Mouse (Mus musculus): ENCODE results near the gene Mtch1. TPM values are rescaled to one million over a fixed set of nuclear protein-coding genes. Genes with fewer than 3 reads are reported as not detected.

Mtch1 gene
- polyA plus RNA-seq, 1 experiment from 2014 or later, result 31.7 TPM

- Histone ChIP-seq H3K9me3 (ENCODE audit: control insufficient read depth, low read length) (no peaks in the 10 kb centered on the region), H3K27ac (ENCODE audit: low read length) (no peak overlapping the region)
- ATAC-seq, result no peak
These were observed 43.2 kb downstream of the Mtch1 start for GRCm38 (mm10) chr17:29304376-29305057.

DNA sequence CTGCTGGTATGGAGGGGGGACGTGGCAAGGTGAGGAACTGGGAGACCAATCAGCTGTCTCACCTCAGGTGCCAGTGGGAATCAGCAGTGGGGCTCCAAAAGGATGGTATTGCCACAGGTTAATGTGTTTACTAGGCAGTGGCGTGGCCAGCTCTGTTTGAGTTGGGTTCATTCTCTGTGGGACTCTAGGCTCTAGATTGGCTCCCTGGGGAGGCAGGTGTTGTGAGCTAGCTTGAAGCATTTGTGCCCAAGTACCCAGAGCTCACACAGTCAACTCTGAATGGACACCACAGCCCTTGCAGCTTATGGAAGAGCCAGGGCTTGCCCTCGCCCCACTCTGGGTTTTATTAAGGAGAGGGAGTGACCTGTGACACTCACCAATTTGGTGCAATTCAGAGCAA is 43.9 kb downstream of the Mtch1 start:
- Histone ChIP-seq H3K4me1 (ENCODE audit: control insufficient read depth, insufficient read depth, low read length) (peaks cover 12% of the 10 kb centered on the region), H3K36me3 (ENCODE audit: control insufficient read depth, insufficient read depth, low read length) (peaks cover 9% of the 10 kb centered on the region; the same call in 1 of the 2 replicates)

More at GRCm38 (mm10) chr17:29304376-29305057, 43.2 kb downstream of the Mtch1 start:
- peaks cover 8% of the 10 kb centered on the region; the same call in 1 of the 2 replicates for H3K36me3 ChIP-seq (ENCODE audit: control insufficient read depth, insufficient read depth, low read length)
- H3K9ac ChIP-seq (ENCODE audit: low read depth, low read length), result no peak overlapping the region
- 49% methylated on average over 13 of the region's 13 CpGs for WGBS
- peaks cover 12% of the 10 kb centered on the region for H3K4me1 ChIP-seq (ENCODE audit: control insufficient read depth, insufficient read depth, low read length)
- H3K4me3 ChIP-seq (ENCODE audit: low read length), result no peak overlapping the region
- no peak overlapping the region for H3K4me2 ChIP-seq (ENCODE audit: low read depth, low read length)
- no peaks in the 10 kb centered on the region for H3K27me3 ChIP-seq (replicated peaks; ENCODE audit: control insufficient read depth, insufficient read depth, low read length)

GRCm38 (mm10) chr17:29303087-29303486 is 44.6 kb downstream of the Mtch1 start:
- ATAC-seq, result no peak
- 69% methylated on average over 3 of the region's 3 CpGs for WGBS
- peaks cover 12% of the 10 kb centered on the region for H3K4me1 ChIP-seq (ENCODE audit: control insufficient read depth, insufficient read depth, low read length)
- H3K4me3 ChIP-seq (ENCODE audit: low read length), result no peak overlapping the region
- H3K36me3 ChIP-seq (ENCODE audit: control insufficient read depth, insufficient read depth, low read length), result peaks cover 9% of the 10 kb centered on the region; the same call in 1 of the 2 replicates
- no peaks in the 10 kb centered on the region for H3K9me3 ChIP-seq (ENCODE audit: control insufficient read depth, low read length)
- no peak overlapping the region for H3K27ac ChIP-seq (ENCODE audit: low read length)
- no peaks in the 10 kb centered on the region for H3K27me3 ChIP-seq (replicated peaks; ENCODE audit: control insufficient read depth, insufficient read depth, low read length)
- no peak overlapping the region for H3K4me2 ChIP-seq (ENCODE audit: low read depth, low read length)
- H3K9ac ChIP-seq (ENCODE audit: low read depth, low read length), result no peak overlapping the region

More for the DNA sequence above, 43.9 kb downstream of the Mtch1 start:
- no peak for ATAC-seq
- Histone ChIP-seq H3K27ac (ENCODE audit: low read length) (no peak overlapping the region), H3K27me3 (replicated peaks; ENCODE audit: control insufficient read depth, insufficient read depth, low read length) (no peaks in the 10 kb centered on the region), H3K9me3 (ENCODE audit: control insufficient read depth, low read length) (no peaks in the 10 kb centered on the region), H3K4me2 (ENCODE audit: low read depth, low read length) (no peak overlapping the region), H3K4me3 (ENCODE audit: low read length) (no peak overlapping the region), H3K9ac (ENCODE audit: low read depth, low read length) (no peak overlapping the region)
- 78% methylated on average over 3 of the region's 3 CpGs for WGBS

DNA sequence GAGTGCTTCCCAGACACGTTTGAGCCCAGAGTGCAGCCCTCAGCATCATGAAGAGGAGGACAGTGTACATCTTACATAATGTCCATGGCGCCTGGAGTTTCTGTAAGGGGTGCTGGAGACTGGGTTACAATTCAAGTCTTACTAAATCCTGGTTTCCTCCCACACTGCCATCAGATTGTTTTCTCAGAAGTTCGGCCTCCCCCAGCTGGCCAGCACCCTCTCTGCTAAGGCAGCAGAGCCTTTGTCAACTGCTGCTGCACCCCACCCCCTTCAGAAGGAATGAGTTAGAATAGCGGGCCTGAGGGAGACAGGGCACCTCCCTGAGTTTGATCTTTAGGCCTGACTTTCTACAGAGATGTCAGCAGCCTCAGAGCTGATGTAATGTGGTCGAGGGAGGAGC is 45.6 kb downstream of the Mtch1 start:
- Histone ChIP-seq H3K4me2 (ENCODE audit: low read depth, low read length) (no peak overlapping the region), H3K27me3 (replicated peaks; ENCODE audit: control insufficient read depth, insufficient read depth, low read length) (no peaks in the 10 kb centered on the region), H3K9ac (ENCODE audit: low read depth, low read length) (no peak overlapping the region), H3K36me3 (ENCODE audit: control insufficient read depth, insufficient read depth, low read length) (peaks cover 9% of the 10 kb centered on the region; the same call in 1 of the 2 replicates), H3K27ac (ENCODE audit: low read length) (no peak overlapping the region), H3K9me3 (ENCODE audit: control insufficient read depth, low read length) (no peaks in the 10 kb centered on the region), H3K4me1 (ENCODE audit: control insufficient read depth, insufficient read depth, low read length) (peaks cover 14% of the 10 kb centered on the region), H3K4me3 (ENCODE audit: low read length) (no peak overlapping the region)
- 73% methylated on average over 5 of the region's 5 CpGs for WGBS
- no peak for ATAC-seq

GRCm38 (mm10) chr17:29301421-29301820 is 46.3 kb downstream of the Mtch1 start:
- Histone ChIP-seq H3K27ac (ENCODE audit: low read length) (no peak overlapping the region), H3K4me2 (ENCODE audit: low read depth, low read length) (no peak overlapping the region), H3K9ac (ENCODE audit: low read depth, low read length) (no peak overlapping the region), H3K4me1 (ENCODE audit: control insufficient read depth, insufficient read depth, low read length) (peaks cover 15% of the 10 kb centered on the region), H3K9me3 (ENCODE audit: control insufficient read depth, low read length) (no peaks in the 10 kb centered on the region), H3K27me3 (replicated peaks; ENCODE audit: control insufficient read depth, insufficient read depth, low read length) (no peaks in the 10 kb centered on the region), H3K36me3 (ENCODE audit: control insufficient read depth, insufficient read depth, low read length) (peaks cover 11% of the 10 kb centered on the region; the same call in 1 of the 2 replicates), H3K4me3 (ENCODE audit: low read length) (no peak overlapping the region)
- no peak for ATAC-seq
- 91% methylated on average over 6 of the region's 6 CpGs for WGBS

GRCm38 (mm10) chr17:29300926-29301325 is 46.8 kb downstream of the Mtch1 start:
- Histone ChIP-seq H3K27me3 (replicated peaks; ENCODE audit: control insufficient read depth, insufficient read depth, low read length) (no peaks in the 10 kb centered on the region), H3K4me1 (ENCODE audit: control insufficient read depth, insufficient read depth, low read length) (peaks cover 15% of the 10 kb centered on the region), H3K27ac (ENCODE audit: low read length) (no peak overlapping the region), H3K4me2 (ENCODE audit: low read depth, low read length) (no peak overlapping the region), H3K36me3 (ENCODE audit: control insufficient read depth, insufficient read depth, low read length) (peaks cover 13% of the 10 kb centered on the region; the same call in 1 of the 2 replicates), H3K9me3 (ENCODE audit: control insufficient read depth, low read length) (no peaks in the 10 kb centered on the region), H3K9ac (ENCODE audit: low read depth, low read length) (no peak overlapping the region), H3K4me3 (ENCODE audit: low read length) (no peak overlapping the region)
- WGBS, result 88% methylated on average over 7 of the region's 7 CpGs
- ATAC-seq, result no peak

- Histone ChIP-seq H3K4me2 (ENCODE audit: low read depth, low read length) (no peak overlapping the region), H3K4me3 (ENCODE audit: low read length) (no peak overlapping the region), H3K9ac (ENCODE audit: low read depth, low read length) (no peak overlapping the region), H3K9me3 (ENCODE audit: control insufficient read depth, low read length) (no peaks in the 10 kb centered on the region), H3K27me3 (replicated peaks; ENCODE audit: control insufficient read depth, insufficient read depth, low read length) (no peaks in the 10 kb centered on the region), H3K4me1 (ENCODE audit: control insufficient read depth, insufficient read depth, low read length) (0 out of 2 replicates have a peak, but pooled peaks cover 4% of the 10 kb centered on the region), H3K27ac (ENCODE audit: low read length) (no peak overlapping the region), H3K36me3 (ENCODE audit: control insufficient read depth, insufficient read depth, low read length) (peaks cover 13% of the 10 kb centered on the region; the same call in 1 of the 2 replicates)
- WGBS, result 80% methylated on average over 4 of the region's 4 CpGs
- ATAC-seq, result no peak
These were observed 48.5 kb downstream of the Mtch1 start for GRCm38 (mm10) chr17:29299282-29299681.

- H3K27ac ChIP-seq (ENCODE audit: low read length), result no peak overlapping the region
- no peak overlapping the region for H3K4me3 ChIP-seq (ENCODE audit: low read length)
- H3K9me3 ChIP-seq (ENCODE audit: control insufficient read depth, low read length), result no peaks in the 10 kb centered on the region
- 0 out of 2 replicates have a peak, but pooled peaks cover 4% of the 10 kb centered on the region for H3K4me1 ChIP-seq (ENCODE audit: control insufficient read depth, insufficient read depth, low read length)
- WGBS, result 80% methylated on average over 6 of the region's 6 CpGs
- no peaks in the 10 kb centered on the region for H3K27me3 ChIP-seq (replicated peaks; ENCODE audit: control insufficient read depth, insufficient read depth, low read length)
- H3K36me3 ChIP-seq (ENCODE audit: control insufficient read depth, insufficient read depth, low read length), result peaks cover 13% of the 10 kb centered on the region; the same call in 1 of the 2 replicates
- H3K4me2 ChIP-seq (ENCODE audit: low read depth, low read length), result no peak overlapping the region
- no peak overlapping the region for H3K9ac ChIP-seq (ENCODE audit: low read depth, low read length)
- no peak for ATAC-seq
These were observed 49.9 kb downstream of the Mtch1 start for GRCm38 (mm10) chr17:29297813-29298212.

DNA sequence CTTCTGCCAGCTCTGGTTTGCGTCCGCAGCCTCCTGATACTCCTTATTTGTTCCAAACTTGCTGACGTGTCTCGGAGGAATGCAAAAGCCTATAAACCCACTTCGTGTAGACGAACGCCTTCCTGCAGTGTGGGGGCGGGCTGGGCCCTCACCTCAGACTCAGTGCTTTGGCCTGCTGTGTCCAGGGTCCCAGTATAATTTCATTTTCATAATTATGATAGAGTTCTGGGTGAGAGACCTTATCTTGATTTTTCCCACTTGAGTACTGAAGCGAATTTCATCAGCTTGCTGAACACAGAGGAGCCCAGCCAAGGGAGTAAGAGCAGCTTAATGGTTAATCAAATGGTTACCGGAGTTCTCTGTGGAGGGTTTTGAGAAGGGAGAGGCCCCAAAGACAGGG is 50.4 kb downstream of the Mtch1 start:
- Histone ChIP-seq H3K4me3 (ENCODE audit: low read length) (no peak overlapping the region), H3K9me3 (ENCODE audit: control insufficient read depth, low read length) (no peaks in the 10 kb centered on the region), H3K36me3 (ENCODE audit: control insufficient read depth, insufficient read depth, low read length) (peaks cover 13% of the 10 kb centered on the region; the same call in 1 of the 2 replicates), H3K9ac (ENCODE audit: low read depth, low read length) (no peak overlapping the region), H3K4me2 (ENCODE audit: low read depth, low read length) (no peak overlapping the region), H3K4me1 (ENCODE audit: control insufficient read depth, insufficient read depth, low read length) (0 out of 2 replicates have a peak, but pooled peaks cover 4% of the 10 kb centered on the region), H3K27me3 (replicated peaks; ENCODE audit: control insufficient read depth, insufficient read depth, low read length) (no peaks in the 10 kb centered on the region), H3K27ac (ENCODE audit: low read length) (no peak overlapping the region)
- 41% methylated on average over 10 of the region's 10 CpGs for whole genome bisulfite sequencing
- ATAC-seq, result no peak
